Mouse (Mus musculus) yolk sac, embryonic 10.5 days (tissue): Measurements from ENCODE around the gene Osbpl10.
A peak's percentile ranks its signal among the peaks of the same experiment; 100 is the strongest.

Experiments
- DNase-seq: peaks from one replicate; pipeline ENCODE4 v3.0.0-alpha.2; 2017; ENCODE audit warnings: low spot score

The Osbpl10 gene

GRCm38 (mm10) chr9:115163693-115164092 is 185.3 kb downstream of the Osbpl10 start:
- no peak for DNase-seq

- no peak for DNase-seq
These were observed 186.0 kb downstream of the Osbpl10 start for GRCm38 (mm10) chr9:115164351-115164750.

GRCm38 (mm10) chr9:115165996-115166395 is 187.6 kb downstream of the Osbpl10 start:
- DNase-seq, result no peak

GRCm38 (mm10) chr9:115169591-115169990 is 191.2 kb downstream of the Osbpl10 start:
- DNase-seq, result no peak

GRCm38 (mm10) chr9:115172096-115172495 is 193.7 kb downstream of the Osbpl10 start:
- DNase-seq, result no peak

- DNase-seq, result no peak
These were observed 200.8 kb downstream of the Osbpl10 start for GRCm38 (mm10) chr9:115179154-115179553.

- DNase-seq, result no peak
These were observed 201.6 kb downstream of the Osbpl10 start for GRCm38 (mm10) chr9:115179935-115180334.

- no peak for DNase-seq
These were observed 208.0 kb downstream of the Osbpl10 start for GRCm38 (mm10) chr9:115186402-115186801.

- no peak for DNase-seq
These were observed 212.1 kb downstream of the Osbpl10 start for GRCm38 (mm10) chr9:115190376-115190942.

- no peak for DNase-seq
These were observed 214.5 kb downstream of the Osbpl10 start for GRCm38 (mm10) chr9:115192890-115193289.

- no peak for DNase-seq
These were observed 218.7 kb downstream of the Osbpl10 start for GRCm38 (mm10) chr9:115197082-115197481.

GRCm38 (mm10) chr9:115200166-115200862 is 221.9 kb downstream of the Osbpl10 start:
- no peak for DNase-seq

GRCm38 (mm10) chr9:115201264-115201663 is 222.9 kb downstream of the Osbpl10 start:
- DNase-seq, result no peak

- DNase-seq, result no peak
These were observed 224.8 kb downstream of the Osbpl10 start for GRCm38 (mm10) chr9:115203136-115203535.

GRCm38 (mm10) chr9:115205491-115205890 is 227.1 kb downstream of the Osbpl10 start:
- no peak for DNase-seq

GRCm38 (mm10) chr9:115206219-115206618 is 227.8 kb downstream of the Osbpl10 start:
- DNase-seq, result no peak

- no peak for DNase-seq
These were observed 231.4 kb downstream of the Osbpl10 start for GRCm38 (mm10) chr9:115209737-115210136.

GRCm38 (mm10) chr9:115210535-115210934 is 232.2 kb downstream of the Osbpl10 start:
- no peak for DNase-seq

GRCm38 (mm10) chr9:115213755-115214264 is 235.4 kb downstream of the Osbpl10 start:
- DNase-seq, result no peak

GRCm38 (mm10) chr9:115214572-115215571 is 236.5 kb downstream of the Osbpl10 start:
- DNase-seq, result peak; percentile 26

- peak; percentile 26 for DNase-seq
These were observed 237.7 kb downstream of the Osbpl10 start for GRCm38 (mm10) chr9:115215830-115216701.
